Mouse (Mus musculus) thymus, postnatal 0 days (tissue): ENCODE measurements around the gene Akirin1. TPM values are rescaled to one million over a fixed set of nuclear protein-coding genes. Genes with fewer than 3 reads are reported as not detected.
A peak's percentile ranks its signal among the peaks of the same experiment; 100 is the strongest.

ENCODE experiments used
- DNase-seq: peaks from one replicate; pipeline ENCODE4 v3.0.0-alpha.2; 2015; ENCODE audit warnings: low spot score
- polyA plus RNA-seq: library from polyadenylated mRNA; unstranded; fragments of >200 nt; fragmentation: Nextera tagmentation; extraction: Ambion mirVana; gene quantifications from 2 replicates; pipeline ENCODE4 v1.2.1, GENCODE M21; 2015

Akirin1 gene
- polyA plus RNA-seq, 1 experiment from 2014 or later = 113 TPM

DNA sequence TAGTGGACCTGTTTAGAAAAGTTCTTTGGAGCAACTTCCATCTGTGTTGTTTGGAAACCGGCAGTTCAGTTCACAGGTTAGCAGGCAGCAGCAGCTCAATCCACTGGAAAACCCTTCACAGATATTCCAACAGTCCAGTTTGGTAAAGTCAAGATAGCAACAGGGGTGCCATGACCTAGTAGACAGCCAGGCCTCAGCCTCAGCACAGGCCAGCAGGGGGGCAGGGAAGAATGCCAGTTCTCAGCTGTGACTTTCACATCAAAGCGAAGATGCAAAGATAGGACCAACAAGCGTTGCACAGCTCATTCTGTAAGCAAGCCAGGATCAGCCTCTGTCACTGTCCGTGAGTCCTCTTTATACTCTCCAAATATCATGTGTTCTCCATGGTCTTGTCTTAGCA lies 28.4 kb downstream of the Akirin1 start:
- no peak for DNase-seq

GRCm38 (mm10) chr4:123718434-123718780 lies 31.7 kb downstream of the Akirin1 start:
- DNase-seq = no peak

DNA sequence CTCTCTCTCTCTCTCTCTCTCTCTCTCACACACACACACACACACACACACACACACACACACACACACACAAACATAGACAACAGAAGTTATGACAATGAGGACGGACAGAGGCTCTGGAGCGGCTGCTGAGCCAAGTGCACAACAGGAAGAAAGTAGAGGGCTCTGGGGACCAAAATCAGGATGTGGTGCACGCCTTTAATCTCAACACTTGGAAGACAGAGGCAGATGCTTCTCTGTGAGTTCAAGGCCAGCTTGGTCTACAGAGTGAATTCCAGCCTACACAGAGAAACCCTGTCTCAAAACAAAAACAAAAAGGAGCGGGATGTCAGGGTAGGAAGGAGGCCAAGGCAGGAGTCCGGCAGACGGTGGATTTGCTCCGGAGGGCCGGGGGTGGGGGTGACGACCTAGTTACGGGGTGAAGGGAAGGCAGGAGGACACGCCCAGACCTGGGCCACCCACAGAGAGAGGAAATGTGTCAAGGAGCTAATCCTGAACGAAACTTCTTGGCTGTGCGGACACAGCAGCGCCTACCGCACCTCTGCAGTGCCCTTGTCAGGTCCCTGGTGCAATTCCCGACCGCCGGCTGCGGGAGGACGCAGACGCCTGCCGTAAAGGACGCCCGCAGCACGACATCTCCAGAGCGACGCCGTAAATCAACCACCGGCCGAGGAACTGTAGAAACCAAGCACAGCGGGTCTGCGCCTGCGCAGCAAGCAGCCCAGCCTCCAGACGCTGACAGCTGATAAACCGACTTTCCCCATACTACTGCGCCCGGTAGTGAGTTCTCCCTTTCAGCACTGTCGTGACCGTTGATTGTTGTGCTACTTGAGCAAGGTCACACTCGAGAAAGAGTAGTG lies 32.3 kb downstream of the Akirin1 start, which contains the start of gene Ndufs5:
Gene Ndufs5 (minus strand): TSS at position 629 of the 860 bp plus-strand sequence.
- DNase-seq = peak; percentile 97

DNA sequence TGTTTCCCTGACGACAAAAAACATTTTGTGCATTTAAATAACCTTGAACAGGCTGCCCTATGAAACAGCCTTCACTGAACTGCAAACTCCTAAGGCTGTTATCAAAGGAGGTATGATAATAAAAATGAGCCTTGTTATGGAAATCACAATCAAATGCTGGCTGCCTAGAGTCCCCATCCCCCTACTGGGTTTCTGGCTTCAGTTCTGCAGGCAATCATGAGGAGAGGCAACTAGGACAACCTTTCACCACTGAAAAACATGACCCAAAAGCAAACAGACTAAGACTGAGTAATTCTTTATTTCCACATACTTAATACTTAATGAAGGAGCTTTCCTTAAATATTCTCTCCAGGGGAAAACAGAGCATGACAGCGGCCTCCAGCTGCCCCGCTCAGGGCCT lies 37.7 kb downstream of the Akirin1 start:
- no peak for DNase-seq

GRCm38 (mm10) chr4:123707340-123707739 lies 42.8 kb downstream of the Akirin1 start:
- DNase-seq = no peak

GRCm38 (mm10) chr4:123705340-123705739 lies 44.8 kb downstream of the Akirin1 start:
- no peak for DNase-seq

GRCm38 (mm10) chr4:123693384-123693783 lies 56.8 kb downstream of the Akirin1 start:
- DNase-seq = no peak

DNA sequence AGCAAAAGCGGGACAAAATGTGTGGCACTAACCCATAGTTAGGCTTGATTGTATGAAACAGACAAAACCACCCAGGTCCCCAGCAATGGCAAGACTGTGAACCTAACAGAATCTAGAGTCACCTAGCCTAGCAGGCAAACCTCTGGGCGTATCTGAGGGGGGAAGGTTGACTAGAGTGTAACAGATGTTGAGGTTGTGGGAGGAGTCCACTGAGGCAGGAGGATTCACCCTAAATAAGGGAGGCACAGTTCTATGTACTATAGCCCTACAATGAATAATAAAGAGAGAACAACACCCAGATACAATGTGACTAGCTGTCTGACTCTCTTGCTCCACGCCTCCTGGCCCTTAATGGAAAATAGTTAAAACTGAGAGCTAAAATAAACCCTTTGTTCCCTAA lies 58.1 kb downstream of the Akirin1 start:
- no peak for DNase-seq

- no peak for DNase-seq
Observed at GRCm38 (mm10) chr4:123690311-123690710, 59.8 kb downstream of the Akirin1 start.

GRCm38 (mm10) chr4:123687025-123687781 lies 62.9 kb downstream of the Akirin1 start:
- peak; percentile 7 for DNase-seq

DNA sequence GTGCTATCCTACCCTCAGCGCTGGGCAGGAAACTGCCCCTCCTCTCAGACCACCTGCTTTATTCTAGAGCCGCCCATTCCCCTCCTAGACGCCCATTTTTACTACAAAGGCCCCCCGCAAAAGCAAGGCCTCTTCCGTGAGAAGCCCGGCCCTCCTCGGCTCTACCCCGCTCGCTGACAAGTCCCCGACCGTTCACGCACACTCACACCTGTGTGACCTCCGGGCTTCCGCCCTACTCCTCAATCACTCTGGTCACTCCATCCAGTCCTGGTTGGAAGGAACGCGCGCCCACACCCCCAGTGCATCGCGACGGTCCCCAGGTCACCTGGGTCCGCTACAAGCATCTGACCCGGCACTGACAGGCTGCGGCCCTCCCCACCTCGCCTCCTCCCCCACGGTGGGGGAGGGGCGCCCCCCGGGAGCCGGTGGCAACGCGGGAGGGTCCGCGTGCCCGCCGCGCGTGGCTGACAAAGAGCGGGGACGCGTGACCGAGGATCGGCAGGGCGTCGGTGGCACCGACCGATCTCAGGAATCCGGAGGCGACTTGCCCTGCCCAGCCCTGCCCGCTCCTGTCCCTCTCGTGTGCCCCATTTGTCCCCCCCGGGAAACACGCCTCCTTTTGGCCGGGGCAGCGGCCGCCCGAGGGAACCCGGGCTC lies 63.6 kb downstream of the Akirin1 start:
- no peak for DNase-seq

GRCm38 (mm10) chr4:123685506-123686242 lies 64.5 kb downstream of the Akirin1 start:
- DNase-seq = no peak

- DNase-seq = no peak
Observed at GRCm38 (mm10) chr4:123685046-123685445, 65.1 kb downstream of the Akirin1 start.

Other genes starting within 250 kb of the Akirin1 start
- 32.8 and 37.1 TPM in 2 replicates for gene Macf1, start 66.0 kb downstream of the Akirin1 start, polyA plus RNA-seq
- gene Ndufs5, start 32.1 kb downstream of the Akirin1 start, polyA plus RNA-seq = 485 and 491 TPM in 2 replicates
- gene Rhbdl2, start 37.5 kb upstream of the Akirin1 start, polyA plus RNA-seq = 9.1 and 9.9 TPM in 2 replicates
- not detected in 2 replicates for gene 4933427I04Rik, start 109.3 kb upstream of the Akirin1 start, polyA plus RNA-seq
- 64.7 and 76.5 TPM in 2 replicates for gene Mycbp, start 154.5 kb upstream of the Akirin1 start, polyA plus RNA-seq
- 41.2 and 48.5 TPM in 2 replicates for gene Rragc, start 167.1 kb upstream of the Akirin1 start, polyA plus RNA-seq
- not detected in 2 replicates for gene 4930535I16Rik, start 167.7 kb upstream of the Akirin1 start, polyA plus RNA-seq